In the genomic region with DNA sequence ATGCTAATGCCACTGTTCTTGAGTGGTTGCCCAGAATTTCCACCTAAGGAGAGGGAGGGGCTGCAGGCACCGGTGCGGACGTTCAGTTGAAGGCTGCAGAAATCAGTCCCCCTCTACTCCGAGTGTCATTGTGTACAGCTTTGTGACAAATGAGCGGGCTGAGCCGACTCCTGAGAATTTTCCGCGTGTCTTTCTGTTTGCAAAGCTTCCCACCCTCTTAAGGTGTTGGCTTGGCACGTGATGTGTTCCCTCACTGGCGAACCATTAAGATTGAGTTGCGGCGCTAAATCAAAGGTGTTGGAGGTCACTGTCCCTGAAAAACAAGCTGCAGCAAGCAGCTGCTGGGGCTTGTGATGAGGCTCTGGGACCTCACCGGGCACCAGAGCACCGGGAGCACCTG, we compare ENCODE assay signal across 8 mouse cellular contexts. TPM values are rescaled to one million over a fixed set of nuclear protein-coding genes. Genes with fewer than 3 reads are reported as not detected.
A peak's percentile ranks its signal among the peaks of the same experiment; 100 is the strongest.
DNase-seq lines count a peak whose midpoint lies in the region; ATAC-seq and TF ChIP-seq lines count a peak whose summit lies in the region.

No protein-coding gene starts in this region.

- peaks cover 12% of the 10 kb centered on the region for H3K4me1 ChIP-seq in testis, adult 2 months (ENCODE audit: control insufficient read depth, insufficient read depth, low read length)
- no peaks in the 10 kb centered on the region for H3K4me1 ChIP-seq in heart, embryonic 15.5 days (replicated peaks)
- H3K4me1 ChIP-seq in midbrain, embryonic 10.5 days: peaks cover 7% of the 10 kb centered on the region

- no peaks in the 10 kb centered on the region for H3K36me3 ChIP-seq in testis, adult 2 months (ENCODE audit: control insufficient read depth, insufficient read depth, low read length)
- H3K36me3 ChIP-seq in heart, embryonic 15.5 days: no peaks in the 10 kb centered on the region
- no peaks in the 10 kb centered on the region for H3K36me3 ChIP-seq in midbrain, embryonic 10.5 days

- H3K4me3 ChIP-seq in testis, adult 2 months (ENCODE audit: control insufficient read depth, low read depth, low read length): peak overlapping the region; percentile 79
- peak overlapping the region; percentile 52 for H3K4me3 ChIP-seq in heart, embryonic 15.5 days
- peak overlapping the region; percentile 47 for H3K4me3 ChIP-seq in midbrain, embryonic 10.5 days

- H3K27me3 ChIP-seq in testis, adult 2 months (ENCODE audit: control insufficient read depth, insufficient read depth, low read length): no peaks in the 10 kb centered on the region
- H3K27me3 ChIP-seq in heart, embryonic 15.5 days: 0 out of 2 replicates have a peak, but pooled peaks cover 3% of the 10 kb centered on the region
- peaks cover 21% of the 10 kb centered on the region for H3K27me3 ChIP-seq in midbrain, embryonic 10.5 days (ENCODE audit: low read depth, poor library complexity, severe bottlenecking)

- WGBS in heart, embryonic 15.5 days: 2% methylated on average over 14 of the region's 14 CpGs
- 15% methylated on average over 14 of the region's 14 CpGs for WGBS in midbrain, embryonic 10.5 days

- TF ChIP-seq POLR2A in testis, adult 2 months (IDR thresholded peaks at IDR 0.05; ENCODE audit: control insufficient read depth, low read depth, low read length): no peak

- no peaks in the 10 kb centered on the region for H3K9me3 ChIP-seq in heart, embryonic 15.5 days (replicated peaks)
- H3K9me3 ChIP-seq in midbrain, embryonic 10.5 days (replicated peaks): no peaks in the 10 kb centered on the region

- no peak for DNase-seq in testis, postnatal 14 days (ENCODE audit: low spot score)
- DNase-seq in cerebellum, postnatal 25 days: peak; percentile 76 to 83
- peak; percentile 69 to 71 for DNase-seq in kidney, postnatal 36 days
- peak; percentile 23 for DNase-seq in midbrain, embryonic 10.5 days (ENCODE audit: low spot score)
- DNase-seq in spleen, adult 12 weeks (ENCODE audit: low spot score): no peak

- no peak for ATAC-seq in heart, embryonic 15.5 days (replicated peaks; ENCODE audit: insufficient number of reproducible peaks, insufficient read depth, low FRiP score, low read depth)
- ATAC-seq in monocyte, adult 5-6 weeks (replicated peaks; ENCODE audit: insufficient number of reproducible peaks, low FRiP score, low TSS enrichment, poor library complexity, severe bottlenecking): no peak

- peak overlapping the region; percentile 78 for H3K4me2 ChIP-seq in heart, embryonic 15.5 days

- TF ChIP-seq CTCF in testis, adult 2 months (IDR thresholded peaks at IDR 0.05; ENCODE audit: control insufficient read depth, insufficient read depth, insufficient replicate concordance, low read depth, low read length): no peak

- H3K9ac ChIP-seq in heart, embryonic 15.5 days: peak overlapping the region; percentile 14; the same call in 1 of the 2 replicates

- no peak overlapping the region for H3K27ac ChIP-seq in testis, adult 2 months (ENCODE audit: control insufficient read depth, insufficient read depth, low read depth, low read length)
- no peak overlapping the region for H3K27ac ChIP-seq in heart, embryonic 15.5 days
- no peak overlapping the region for H3K27ac ChIP-seq in midbrain, embryonic 10.5 days (replicated peaks)

RNA-seq across cellular contexts. Expression of a gene that starts 39.5 kb away (rescaled TPM):
- 1.0 and 1.3 TPM in 2 replicates for polyA plus RNA-seq in testis, adult 2 months (2012; rRNA removed)
- 0.31 and 0.93 TPM in 2 replicates for polyA plus RNA-seq in heart, embryonic 15.5 days (2015; fragmentation: Nextera tagmentation; extraction: Ambion mirVana)
- 0.67 and 0.73 TPM in 2 replicates for polyA plus RNA-seq in midbrain, embryonic 10.5 days (2016; fragmentation: Nextera tagmentation; extraction: Ambion mirVana)
- not detected in 3 replicates for total RNA-seq in monocyte, adult 5-6 weeks (2017)

RNA-seq across cellular contexts. Expression of a gene that starts 42.9 kb away (rescaled TPM):
- polyA plus RNA-seq in testis, adult 2 months (2012; rRNA removed): 1.1 and 1.4 TPM in 2 replicates
- polyA plus RNA-seq in heart, embryonic 15.5 days (2015; fragmentation: Nextera tagmentation; extraction: Ambion mirVana): 22.8 and 24.1 TPM in 2 replicates
- polyA plus RNA-seq in midbrain, embryonic 10.5 days (2016; fragmentation: Nextera tagmentation; extraction: Ambion mirVana): 9.4 and 10.6 TPM in 2 replicates
- total RNA-seq in monocyte, adult 5-6 weeks (2017): 1.7 to 2.8 TPM (median 2.6 TPM) in 3 replicates

Comparison
In these comparisons a context has a peak if more than half of its experiments do, and no peak if none do; other contexts are left out.
1. DNase-seq: peak in cerebellum, postnatal 25 days (2 of 2), kidney, postnatal 36 days (2 of 2) and midbrain, embryonic 10.5 days (single experiment); none in testis, postnatal 14 days (single experiment) and spleen, adult 12 weeks (single experiment).
2. Peak in every context shown above with its lines, with median percentiles within 50 percentile points of each other: H3K4me3 ChIP-seq.